Mouse (Mus musculus) liver, embryonic 15.5 days (tissue): ENCODE measurements around the gene Ftsj3. TPM values are rescaled to one million over a fixed set of nuclear protein-coding genes. Genes with fewer than 3 reads are reported as not detected.

Source experiments
- ATAC-seq: fragments of 200-750 bp; cut with Nextera tagmentation; 2 replicates; pipeline ENCODE4 v1.8.0; 2017; ENCODE audit warnings: moderate number of reproducible peaks, mild to moderate bottlenecking, moderate library complexity; ENCODE audit not compliant: insufficient read depth
- H3K27ac ChIP-seq: fragments of 300-500 bp; sonication (generic); replicated peaks from 2 replicates; pipeline ENCODE4 v1.5.1; 2015; ENCODE audit warnings: mild to moderate bottlenecking, inconsistent platforms
- H3K27me3 ChIP-seq: fragments of 300-500 bp; sonication (generic); 2 replicates; pipeline ENCODE4 v1.6.1; 2015; ENCODE audit warnings: mild to moderate bottlenecking, inconsistent platforms
- H3K36me3 ChIP-seq: fragments of 300-500 bp; sonication (generic); replicated peaks from 2 replicates; pipeline ENCODE4 v1.6.1; 2015; ENCODE audit warnings: moderate library complexity, mild to moderate bottlenecking, inconsistent platforms
- H3K4me1 ChIP-seq: fragments of 300-500 bp; sonication (generic); replicated peaks from 2 replicates; pipeline ENCODE4 v1.6.1; 2015; ENCODE audit warnings: inconsistent platforms
- H3K4me2 ChIP-seq: fragments of 300-500 bp; sonication (generic); 2 replicates; pipeline ENCODE4 v1.6.1; 2015; ENCODE audit warnings: moderate library complexity, mild to moderate bottlenecking, inconsistent platforms
- H3K4me3 ChIP-seq: fragments of 300-500 bp; sonication (generic); replicated peaks from 2 replicates; pipeline ENCODE4 v1.5.1; 2015; ENCODE audit warnings: mild to moderate bottlenecking, inconsistent platforms
- H3K9ac ChIP-seq: fragments of 300-500 bp; sonication (generic); 2 replicates; pipeline ENCODE4 v1.6.1; 2015; ENCODE audit warnings: moderate library complexity, mild to moderate bottlenecking, inconsistent platforms
- H3K9me3 ChIP-seq: fragments of 300-500 bp; sonication (generic); replicated peaks from 2 replicates; pipeline ENCODE4 v1.6.1; 2016; ENCODE audit warnings: inconsistent platforms
- WGBS: fragments of 180-500 bp; shearing (Covaris S2); methylation state at CpG from one replicate; pipeline ENCODE4 v1.1.7; 2015; ENCODE audit warnings: mixed read lengths; ENCODE audit not compliant: insufficient replicate concordance; 5-methylcytosine and 5-hydroxymethylcytosine counted together
- polyA plus RNA-seq: library from polyadenylated mRNA; unstranded; fragments of >200 nt; fragmentation: Nextera tagmentation; extraction: Ambion mirVana; gene quantifications from 2 replicates; pipeline ENCODE4 v1.2.1, GENCODE M21; 2015

Gene Ftsj3
- 30.2 and 30.4 TPM in 2 replicates for polyA plus RNA-seq

GRCm38 (mm10) chr11:106255685-106256451, at the start of gene Ftsj3, which contains the start of gene Psmc5:
Gene Ftsj3 (minus strand): TSS chr11:106256079.
Gene Psmc5 (plus strand): TSS chr11:106256154.
- Histone ChIP-seq H3K27ac (peak within 1 kb of the TSS; percentile 85), H3K4me1 (peaks cover 35% of the 10 kb centered on the region), H3K27me3 (no peaks in the 10 kb centered on the region), H3K9me3 (no peaks in the 10 kb centered on the region), H3K9ac (peak within 1 kb of the TSS; percentile 89), H3K4me2 (peak within 1 kb of the TSS; percentile 90), H3K36me3 (peaks cover 67% of the 10 kb centered on the region), H3K4me3 (peak within 1 kb of the TSS; percentile 88)
- under 1% methylated on average over 42 of the region's 42 CpGs for WGBS
- peak; percentile 95 for ATAC-seq

GRCm38 (mm10) chr11:106305348-106306064, 49.6 kb upstream of the Ftsj3 start:
- no peaks in the 10 kb centered on the region for H3K27me3 ChIP-seq
- H3K4me1 ChIP-seq, result no peaks in the 10 kb centered on the region; the same call in 1 of the 2 replicates
- no peak; the same call in 1 of the 2 replicates for ATAC-seq
- H3K9me3 ChIP-seq, result no peaks in the 10 kb centered on the region
- H3K27ac ChIP-seq, result 0 out of 2 replicates have a peak overlapping the region, but pooled peaks have one; percentile 33
- no peak overlapping the region for H3K4me2 ChIP-seq
- WGBS, result 57% methylated on average over 10 of the region's 10 CpGs
- H3K4me3 ChIP-seq, result no peak overlapping the region
- no peaks in the 10 kb centered on the region for H3K36me3 ChIP-seq
- H3K9ac ChIP-seq, result no peak overlapping the region

- no peaks in the 10 kb centered on the region for H3K27me3 ChIP-seq
- H3K27ac ChIP-seq, result no peak overlapping the region
- H3K4me2 ChIP-seq, result no peak overlapping the region
- no peaks in the 10 kb centered on the region; the same call in 1 of the 2 replicates for H3K4me1 ChIP-seq
- H3K9ac ChIP-seq, result no peak overlapping the region
- WGBS, result 10% methylated on average over 2 of the region's 2 CpGs
- H3K36me3 ChIP-seq, result no peaks in the 10 kb centered on the region
- no peaks in the 10 kb centered on the region for H3K9me3 ChIP-seq
- no peak overlapping the region for H3K4me3 ChIP-seq
- ATAC-seq, result peak; percentile 56
Measured at GRCm38 (mm10) chr11:106302634-106303033, 46.8 kb upstream of the Ftsj3 start.

- ATAC-seq, result no peak
- no peak within 1 kb of the TSS for H3K27ac ChIP-seq
- no peak within 1 kb of the TSS for H3K4me3 ChIP-seq
- no peaks in the 10 kb centered on the region for H3K36me3 ChIP-seq
- no peak within 1 kb of the TSS for H3K9ac ChIP-seq
- 68% methylated on average over 9 of the region's 9 CpGs for WGBS
- no peaks in the 10 kb centered on the region for H3K27me3 ChIP-seq
- no peak within 1 kb of the TSS for H3K4me2 ChIP-seq
- H3K9me3 ChIP-seq, result no peaks in the 10 kb centered on the region
- H3K4me1 ChIP-seq, result no peaks in the 10 kb centered on the region
Measured at GRCm38 (mm10) chr11:106301765-106302164, 45.9 kb upstream of the Ftsj3 start, which contains the start of gene Gh. Gene Gh (minus strand): TSS chr11:106301865.

GRCm38 (mm10) chr11:106291861-106292260, 36.0 kb upstream of the Ftsj3 start:
- no peaks in the 10 kb centered on the region for H3K9me3 ChIP-seq
- H3K4me1 ChIP-seq, result no peaks in the 10 kb centered on the region
- H3K27ac ChIP-seq, result no peak overlapping the region
- no peaks in the 10 kb centered on the region for H3K36me3 ChIP-seq
- no peak overlapping the region for H3K4me2 ChIP-seq
- H3K27me3 ChIP-seq, result no peaks in the 10 kb centered on the region
- H3K4me3 ChIP-seq, result no peak overlapping the region
- no peak for ATAC-seq
- no peak overlapping the region for H3K9ac ChIP-seq
- 55% methylated on average over 2 of the region's 2 CpGs for WGBS

- WGBS, result 70% methylated on average over 5 of the region's 5 CpGs
- Histone ChIP-seq H3K4me2 (no peak overlapping the region), H3K36me3 (no peaks in the 10 kb centered on the region), H3K27ac (no peak overlapping the region), H3K4me1 (no peaks in the 10 kb centered on the region), H3K9me3 (no peaks in the 10 kb centered on the region), H3K4me3 (no peak overlapping the region), H3K27me3 (no peaks in the 10 kb centered on the region), H3K9ac (no peak overlapping the region)
- no peak for ATAC-seq
Measured at GRCm38 (mm10) chr11:106290376-106290775, 34.5 kb upstream of the Ftsj3 start.

- WGBS, result 65% methylated on average over 8 of the region's 8 CpGs
- Histone ChIP-seq H3K4me1 (no peaks in the 10 kb centered on the region), H3K9ac (no peak overlapping the region), H3K27me3 (no peaks in the 10 kb centered on the region), H3K9me3 (no peaks in the 10 kb centered on the region), H3K4me3 (no peak overlapping the region), H3K4me2 (no peak overlapping the region), H3K36me3 (no peaks in the 10 kb centered on the region), H3K27ac (no peak overlapping the region)
- no peak for ATAC-seq
Measured at GRCm38 (mm10) chr11:106289369-106289768, 33.5 kb upstream of the Ftsj3 start.

- no peak overlapping the region for H3K9ac ChIP-seq
Measured at GRCm38 (mm10) chr11:106286987-106287386, 31.1 kb upstream of the Ftsj3 start.

GRCm38 (mm10) chr11:106286206-106286605, 30.3 kb upstream of the Ftsj3 start:
- H3K27me3 ChIP-seq, result no peaks in the 10 kb centered on the region
- WGBS, result 71% methylated on average over 7 of the region's 7 CpGs

More at GRCm38 (mm10) chr11:106286987-106287386, 31.1 kb upstream of the Ftsj3 start:
- Histone ChIP-seq H3K27ac (no peak overlapping the region), H3K4me1 (no peaks in the 10 kb centered on the region), H3K4me3 (no peak overlapping the region), H3K4me2 (no peak overlapping the region), H3K27me3 (no peaks in the 10 kb centered on the region), H3K36me3 (no peaks in the 10 kb centered on the region), H3K9me3 (no peaks in the 10 kb centered on the region)
- WGBS, result 61% methylated on average over 11 of the region's 11 CpGs
- ATAC-seq, result no peak

GRCm38 (mm10) chr11:106284126-106284525, 28.2 kb upstream of the Ftsj3 start:
- H3K4me3 ChIP-seq, result no peak overlapping the region
- no peak for ATAC-seq
- 64% methylated on average over 8 of the region's 8 CpGs for WGBS

More at GRCm38 (mm10) chr11:106286206-106286605, 30.3 kb upstream of the Ftsj3 start:
- Histone ChIP-seq H3K36me3 (no peaks in the 10 kb centered on the region), H3K27ac (no peak overlapping the region), H3K4me1 (no peaks in the 10 kb centered on the region), H3K4me2 (no peak overlapping the region), H3K9ac (no peak overlapping the region), H3K4me3 (no peak overlapping the region), H3K9me3 (no peaks in the 10 kb centered on the region)
- ATAC-seq, result no peak

GRCm38 (mm10) chr11:106283371-106283770, 27.5 kb upstream of the Ftsj3 start:
- Histone ChIP-seq H3K27me3 (no peaks in the 10 kb centered on the region), H3K4me3 (no peak overlapping the region), H3K4me2 (no peak overlapping the region), H3K9me3 (no peaks in the 10 kb centered on the region), H3K27ac (no peak overlapping the region), H3K9ac (no peak overlapping the region), H3K4me1 (no peaks in the 10 kb centered on the region), H3K36me3 (no peaks in the 10 kb centered on the region)
- 55% methylated on average over 4 of the region's 4 CpGs for WGBS
- no peak for ATAC-seq

More at GRCm38 (mm10) chr11:106284126-106284525, 28.2 kb upstream of the Ftsj3 start:
- no peaks in the 10 kb centered on the region for H3K27me3 ChIP-seq
- no peaks in the 10 kb centered on the region for H3K9me3 ChIP-seq
- no peaks in the 10 kb centered on the region for H3K36me3 ChIP-seq
- H3K4me2 ChIP-seq, result no peak overlapping the region
- H3K27ac ChIP-seq, result no peak overlapping the region
- no peaks in the 10 kb centered on the region for H3K4me1 ChIP-seq
- H3K9ac ChIP-seq, result no peak overlapping the region
